Mouse (Mus musculus): Measurements from ENCODE around the gene Ddx55.

GRCm38 (mm10) chr5:124610965-124611364, 58.3 kb downstream of the Ddx55 start:
- no peak for TF ChIP-seq POLR2A (IDR thresholded peaks at IDR 0.05; ENCODE audit: low read depth, low read length)
- TF ChIP-seq CTCF (conservative IDR thresholded peaks at IDR 0.05; ENCODE audit: insufficient read depth, insufficient read length, low read depth, low read length), result 0 out of 2 replicates have a peak, but pooled peaks have one; percentile 14
